Mouse (Mus musculus) E14TG2a.4 (cell line): Measurements from ENCODE around the gene Gm9195.

Source experiments
- H3K27me3 ChIP-seq: 2 replicates; pipeline ENCODE4 v1.6.1; 2014; ENCODE audit warnings: low read length, control low read depth; ENCODE audit not compliant: insufficient read depth
- H3K36me3 ChIP-seq: 2 replicates; pipeline ENCODE4 v1.6.1; 2014; ENCODE audit warnings: low read length, control low read depth; ENCODE audit not compliant: insufficient read depth
- H3K4me1 ChIP-seq: replicated peaks from 2 replicates; pipeline ENCODE4 v1.6.1; 2014; ENCODE audit warnings: low read depth, low read length, control low read depth
- H3K4me3 ChIP-seq: replicated peaks from 2 replicates; pipeline ENCODE4 v1.5.1; 2014; ENCODE audit warnings: mild to moderate bottlenecking, low read length
- H3K9me3 ChIP-seq: 2 replicates; pipeline ENCODE4 v1.6.1; 2014; ENCODE audit warnings: low read length, control low read depth
- CTCF ChIP-seq: conservative IDR thresholded peaks from 2 replicates; pipeline ENCODE4 v1.5.1; 2014; ENCODE audit warnings: low read length
- NANOG ChIP-seq: IDR thresholded peaks from 2 replicates; pipeline ENCODE4 v1.6.1; 2014; ENCODE audit warnings: borderline replicate concordance, low read length, mixed read lengths
- POU5F1 ChIP-seq: IDR thresholded peaks from 2 replicates; pipeline ENCODE4 v1.6.1; 2014; ENCODE audit warnings: low read length, borderline replicate concordance

Gm9195 gene

DNA sequence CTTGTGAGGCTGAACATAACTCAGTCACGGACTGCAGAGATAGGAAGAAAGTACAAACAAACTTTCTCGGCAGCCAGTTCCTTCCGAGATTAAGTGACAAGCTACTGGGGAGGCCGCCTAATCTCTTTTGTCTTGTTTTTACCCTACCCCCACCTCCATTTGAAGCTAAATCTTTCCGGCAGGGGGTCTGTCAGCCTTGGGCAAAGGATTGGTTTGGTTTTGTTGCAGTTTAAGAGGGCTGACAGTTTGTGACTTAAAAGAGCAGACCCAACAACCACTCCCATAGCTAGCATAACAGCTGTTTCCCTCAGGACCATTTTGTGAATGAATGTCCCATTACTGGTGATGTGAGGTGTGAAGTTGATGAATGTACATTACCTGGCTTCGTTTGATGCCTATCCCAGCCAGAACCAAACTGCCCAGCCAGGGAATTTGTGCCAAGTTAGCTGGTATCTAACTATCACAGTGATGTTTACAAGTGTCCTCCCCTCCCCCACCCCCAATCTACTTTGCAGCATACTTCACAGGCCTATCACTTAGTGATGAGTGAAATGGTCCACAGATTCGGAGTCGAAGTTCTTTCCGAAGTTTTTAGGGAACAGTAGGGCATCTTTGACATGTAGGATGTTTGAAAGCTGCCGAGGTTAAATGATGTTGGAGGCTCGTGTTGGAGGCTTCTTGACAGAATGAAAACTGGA lies 15.2 kb upstream of the Gm9195 start:
- H3K9me3 ChIP-seq: peaks cover 7% of the 10 kb centered on the region
- peaks cover 46% of the 10 kb centered on the region for H3K4me1 ChIP-seq
- no peaks in the 10 kb centered on the region for H3K36me3 ChIP-seq
- H3K27me3 ChIP-seq: no peaks in the 10 kb centered on the region
- no peak overlapping the region for H3K4me3 ChIP-seq
- TF ChIP-seq CTCF (no peak), NANOG (peak; percentile 36; the same call in 1 of the 2 replicates)

DNA sequence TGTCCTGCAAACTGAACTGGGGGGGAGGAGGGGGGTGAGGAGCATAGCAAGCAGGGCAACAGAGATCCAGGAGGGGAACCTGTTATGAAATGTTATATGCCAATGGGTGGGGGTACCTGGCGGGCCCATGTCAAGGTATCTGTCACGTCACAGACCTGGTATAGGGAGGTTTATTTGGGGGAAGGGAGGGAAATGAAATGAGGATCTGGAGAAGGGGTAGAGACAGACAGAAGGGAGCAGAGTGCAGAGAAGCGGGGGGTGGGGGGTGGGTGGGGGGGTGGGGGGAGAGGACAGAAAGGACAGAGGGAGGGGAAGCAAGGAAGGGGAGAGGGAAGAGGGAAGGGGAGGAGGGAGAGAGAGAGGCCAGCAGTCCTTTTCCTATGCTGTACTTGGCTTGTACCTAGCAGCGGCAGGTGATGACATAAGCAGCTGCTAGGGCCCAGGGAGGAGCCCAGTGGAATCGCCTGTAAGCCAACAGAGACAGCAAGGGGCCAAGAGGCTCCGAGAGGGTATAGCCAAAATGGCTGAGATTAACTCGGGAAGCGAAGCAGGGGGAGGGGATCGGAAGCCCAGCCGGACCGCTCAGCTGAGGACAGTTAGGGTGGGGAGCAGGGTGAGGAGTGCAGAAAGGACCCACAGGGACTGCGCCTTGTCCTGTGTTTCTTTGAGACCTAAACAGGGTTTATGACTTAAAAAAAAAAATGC lies 14.5 kb upstream of the Gm9195 start:
- H3K9me3 ChIP-seq: peaks cover 7% of the 10 kb centered on the region
- peaks cover 46% of the 10 kb centered on the region for H3K4me1 ChIP-seq
- no peak overlapping the region for H3K4me3 ChIP-seq
- no peaks in the 10 kb centered on the region for H3K36me3 ChIP-seq
- TF ChIP-seq CTCF (no peak), POU5F1 (no peak), NANOG (no peak)
- no peaks in the 10 kb centered on the region for H3K27me3 ChIP-seq

DNA sequence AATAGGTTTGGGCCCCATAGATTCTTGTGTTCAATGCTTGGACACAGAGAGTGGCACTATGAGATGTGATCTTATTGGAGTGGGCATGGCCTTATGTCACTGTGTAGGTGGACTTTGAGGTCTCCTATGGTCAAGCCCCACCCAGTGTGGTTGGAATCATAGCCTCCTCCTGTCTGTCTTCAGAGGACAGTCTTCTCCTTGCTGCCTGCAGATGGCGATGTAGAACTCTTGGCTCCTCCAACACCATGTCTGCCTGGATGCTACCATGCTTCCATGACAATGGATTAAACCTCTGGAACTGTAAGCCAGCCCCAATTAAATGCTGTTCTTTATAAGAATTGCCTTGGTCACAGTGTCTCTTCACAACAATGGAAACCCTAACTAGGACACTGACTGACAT lies 13.3 kb upstream of the Gm9195 start:
- TF ChIP-seq POU5F1 (no peak), NANOG (no peak), CTCF (peak; percentile 24)
- H3K4me3 ChIP-seq: no peak overlapping the region
- H3K4me1 ChIP-seq: peaks cover 46% of the 10 kb centered on the region
- H3K36me3 ChIP-seq: no peaks in the 10 kb centered on the region
- H3K9me3 ChIP-seq: peaks cover 7% of the 10 kb centered on the region
- H3K27me3 ChIP-seq: no peaks in the 10 kb centered on the region

DNA sequence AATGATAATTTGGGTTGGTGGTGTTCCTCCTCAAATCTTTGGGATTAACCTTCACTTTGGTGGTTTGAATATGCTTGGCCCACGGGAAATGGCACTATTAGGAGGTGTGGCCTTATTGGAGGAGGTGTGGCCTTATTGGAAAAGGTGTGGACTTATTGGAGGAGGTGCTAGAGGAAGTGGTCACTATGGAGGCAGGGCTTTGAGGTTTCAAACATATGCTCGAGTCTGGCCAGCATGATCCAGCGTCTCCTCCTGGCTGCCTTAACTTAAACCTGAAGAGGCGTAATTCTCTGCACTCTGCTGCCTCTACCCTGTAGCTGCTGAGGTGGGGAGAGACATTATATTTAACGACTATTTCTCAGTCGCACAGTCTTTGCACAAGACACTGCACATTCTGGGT lies 11.6 kb upstream of the Gm9195 start:
- H3K27me3 ChIP-seq: no peaks in the 10 kb centered on the region; the same call in 1 of the 2 replicates
- H3K9me3 ChIP-seq: peaks cover 5% of the 10 kb centered on the region
- peaks cover 46% of the 10 kb centered on the region for H3K4me1 ChIP-seq
- no peak overlapping the region for H3K4me3 ChIP-seq
- no peak for TF ChIP-seq POU5F1
- no peak for TF ChIP-seq NANOG
- no peak for TF ChIP-seq CTCF
- H3K36me3 ChIP-seq: no peaks in the 10 kb centered on the region

DNA sequence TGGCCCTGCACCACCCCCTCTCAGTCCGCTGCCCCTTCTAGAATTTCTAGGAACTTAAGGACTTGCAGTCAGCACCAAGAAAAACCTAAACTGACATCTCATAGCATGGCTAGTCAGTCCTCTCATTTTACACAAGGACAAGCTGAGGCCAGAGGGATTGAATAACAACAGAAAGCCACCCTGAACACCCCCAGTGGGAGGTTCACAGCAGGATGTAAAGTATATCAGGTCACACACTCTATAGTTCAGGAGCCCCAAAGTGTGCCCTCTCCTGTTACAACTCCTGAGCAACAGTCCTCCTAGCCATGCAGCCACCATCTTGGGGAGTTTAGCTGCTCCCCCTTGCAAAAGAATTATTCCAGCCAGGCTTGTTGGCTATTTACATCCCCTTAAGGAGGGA lies 2.1 kb upstream of the Gm9195 start:
- TF ChIP-seq NANOG (no peak), POU5F1 (no peak), CTCF (no peak)
- H3K27me3 ChIP-seq: peaks cover 3% of the 10 kb centered on the region; the same call in 1 of the 2 replicates
- H3K4me3 ChIP-seq: no peak overlapping the region
- H3K36me3 ChIP-seq: no peaks in the 10 kb centered on the region
- no peaks in the 10 kb centered on the region for H3K4me1 ChIP-seq
- no peaks in the 10 kb centered on the region for H3K9me3 ChIP-seq

DNA sequence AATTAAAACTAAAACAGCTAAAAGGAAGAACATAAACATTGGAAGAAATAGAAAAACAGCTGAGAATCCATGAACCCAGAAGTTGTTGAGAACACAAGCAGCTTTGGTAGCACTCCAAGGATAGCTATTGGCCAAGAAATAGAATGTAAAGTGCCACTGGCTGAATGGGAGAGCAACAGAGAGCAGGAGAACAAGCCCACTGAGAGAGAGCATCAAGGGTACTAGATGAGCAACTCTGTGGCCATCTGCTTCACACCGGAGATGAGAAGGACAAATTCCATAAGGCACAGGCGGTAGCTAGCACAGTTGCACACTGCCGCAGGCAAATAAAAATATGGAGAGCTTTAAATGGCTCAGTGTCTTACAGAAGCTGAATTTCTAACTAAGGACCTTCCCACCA lies 1.3 kb downstream of the Gm9195 start:
- no peaks in the 10 kb centered on the region for H3K4me1 ChIP-seq
- H3K9me3 ChIP-seq: no peaks in the 10 kb centered on the region
- no peak overlapping the region for H3K4me3 ChIP-seq
- peaks cover 1% of the 10 kb centered on the region; the same call in 1 of the 2 replicates for H3K27me3 ChIP-seq
- TF ChIP-seq POU5F1 (no peak), NANOG (no peak), CTCF (no peak)
- H3K36me3 ChIP-seq: no peaks in the 10 kb centered on the region

DNA sequence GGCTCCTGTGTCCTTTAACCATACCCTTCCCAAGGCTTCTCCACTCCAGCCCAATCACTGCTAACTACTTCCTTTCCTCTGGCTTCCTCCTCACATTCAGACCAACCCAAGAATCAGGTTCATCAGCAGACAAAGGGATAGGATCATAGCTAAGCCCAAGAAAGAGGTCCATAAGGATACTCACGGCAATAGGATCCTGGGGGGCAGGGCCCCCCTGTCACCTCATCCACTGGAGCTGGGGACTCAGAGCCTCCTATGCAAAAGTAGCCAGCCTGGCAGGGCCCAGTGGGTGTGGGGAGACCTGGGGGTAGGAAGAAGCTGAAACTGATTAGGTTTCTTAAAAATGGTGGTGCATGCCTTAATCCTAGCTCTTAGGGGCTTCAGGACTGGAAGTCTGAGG lies 17.1 kb downstream of the Gm9195 start:
- H3K9me3 ChIP-seq: no peaks in the 10 kb centered on the region
- TF ChIP-seq NANOG: no peak
- no peak for TF ChIP-seq CTCF
- no peak for TF ChIP-seq POU5F1
- H3K27me3 ChIP-seq: no peaks in the 10 kb centered on the region; the same call in 1 of the 2 replicates

DNA sequence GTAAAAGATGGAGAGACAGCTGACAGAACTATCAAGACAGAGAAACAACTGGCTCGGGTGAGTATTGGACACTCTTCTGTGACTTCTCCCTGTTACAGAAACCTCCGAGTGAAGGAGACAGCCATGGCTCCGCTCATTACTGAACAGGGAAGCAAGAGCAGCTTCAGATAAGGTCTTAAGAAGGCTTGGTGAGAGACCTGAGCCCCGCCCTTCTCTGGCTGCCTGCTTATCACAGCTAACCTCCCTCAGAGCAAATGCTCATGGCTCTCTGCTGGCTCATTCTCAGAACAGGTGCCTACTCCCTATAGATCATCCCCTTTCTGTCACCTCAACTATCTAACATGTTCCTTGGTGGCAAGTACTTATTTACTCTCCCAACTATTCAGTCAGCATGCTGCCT lies 23.2 kb downstream of the Gm9195 start:
- no peaks in the 10 kb centered on the region for H3K36me3 ChIP-seq

More for the DNA sequence above, 17.1 kb downstream of the Gm9195 start:
- no peaks in the 10 kb centered on the region for H3K36me3 ChIP-seq
- no peak overlapping the region for H3K4me3 ChIP-seq
- no peaks in the 10 kb centered on the region for H3K4me1 ChIP-seq

DNA sequence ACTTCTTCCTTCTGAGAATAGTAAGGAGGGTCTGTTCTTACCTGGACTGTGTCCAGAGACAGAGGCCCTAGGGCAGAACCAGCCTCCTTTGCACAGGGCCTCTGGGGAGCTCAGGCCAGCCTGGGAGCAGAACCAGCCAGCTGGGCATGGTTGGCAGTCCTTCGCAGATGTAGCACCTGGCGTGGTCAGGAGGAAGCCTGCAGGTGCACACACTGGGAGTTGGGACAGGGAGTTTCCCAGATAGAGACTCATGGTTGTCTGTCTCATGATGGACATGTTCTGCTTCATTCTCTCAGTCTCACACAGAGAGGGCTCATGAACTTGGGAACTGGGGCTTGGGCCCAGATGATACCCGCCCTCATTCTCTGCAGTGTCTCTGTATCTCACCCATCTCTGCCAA lies 25.3 kb downstream of the Gm9195 start:
- TF ChIP-seq NANOG: no peak
- no peak for TF ChIP-seq CTCF
- no peak for TF ChIP-seq POU5F1
- Histone ChIP-seq H3K4me3 (no peak overlapping the region), H3K9me3 (peaks cover 11% of the 10 kb centered on the region; the same call in 1 of the 2 replicates), H3K27me3 (no peaks in the 10 kb centered on the region), H3K4me1 (no peaks in the 10 kb centered on the region), H3K36me3 (no peaks in the 10 kb centered on the region)

More for the DNA sequence above, 23.2 kb downstream of the Gm9195 start:
- Histone ChIP-seq H3K4me3 (no peak overlapping the region), H3K4me1 (no peaks in the 10 kb centered on the region), H3K27me3 (no peaks in the 10 kb centered on the region; the same call in 1 of the 2 replicates), H3K9me3 (peaks cover 11% of the 10 kb centered on the region; the same call in 1 of the 2 replicates)
- no peak for TF ChIP-seq POU5F1
- TF ChIP-seq CTCF: no peak
- no peak for TF ChIP-seq NANOG
